22 mouse cellular contexts compared by ENCODE assay signal in genomic region chr8:45584390-45585052, GRCm38 (mm10).
A peak's percentile ranks its signal among the peaks of the same experiment; 100 is the strongest.
DNase-seq lines count a peak whose midpoint lies in the region; ATAC-seq and TF ChIP-seq lines count a peak whose summit lies in the region.
"Had no signal": no experiment of that assay in that cellular context is flagged by ENCODE, and none has a peak within 500 bp of the region (broad histone marks: within the 10 kb centered on the region; RNA-seq: fewer than 3 reads in every experiment).

No protein-coding gene starts in this region.

- WGBS in heart, embryonic 11.5 days (ENCODE audit: insufficient replicate concordance): 89% methylated on average over 9 of the region's 9 CpGs
- 89% methylated on average over 9 of the region's 9 CpGs for WGBS in heart, postnatal 0 days
- 47% methylated on average over 9 of the region's 9 CpGs for WGBS in intestine, postnatal 0 days

- no peak overlapping the region for H3K4me3 ChIP-seq in heart, embryonic 11.5 days (ENCODE audit: low read depth, low read length)
- H3K4me3 ChIP-seq in heart, postnatal 0 days (ENCODE audit: low read depth, low read length): no peak overlapping the region
- no peak overlapping the region for H3K4me3 ChIP-seq in brown adipose tissue, adult 24 weeks (ENCODE audit: insufficient read depth, low read depth, low read length)
- 0 out of 2 replicates have a peak overlapping the region, but pooled peaks have one; percentile 7 for H3K4me3 ChIP-seq in intestine, postnatal 0 days (ENCODE audit: low read depth, low read length)
- H3K4me3 ChIP-seq: embryonic facial prominence, embryonic 15.5 days; hindbrain, embryonic 12.5 days; limb, embryonic 13.5 days; liver, embryonic 12.5 days; midbrain, embryonic 12.5 days had no signal

- intact Hi-C loops in heart, postnatal 14 days (cut with DNase I): no loop called here
- intact Hi-C loops in heart, postnatal 36 days (cut with DNase I): no loop called here

- no peaks in the 10 kb centered on the region for H3K36me3 ChIP-seq in heart, embryonic 11.5 days (ENCODE audit: control insufficient read depth, insufficient read depth, low read length)
- H3K36me3 ChIP-seq in heart, postnatal 0 days (replicated peaks; ENCODE audit: control insufficient read depth, insufficient read depth, low read length): no peaks in the 10 kb centered on the region
- no peaks in the 10 kb centered on the region for H3K36me3 ChIP-seq in intestine, postnatal 0 days (ENCODE audit: control insufficient read depth, insufficient read depth)
- H3K36me3 ChIP-seq: embryonic facial prominence, embryonic 15.5 days; hindbrain, embryonic 12.5 days; limb, embryonic 13.5 days; liver, embryonic 12.5 days; midbrain, embryonic 12.5 days had no signal

- peak overlapping the region; percentile 36; the same call in 1 of the 2 replicates for H3K27ac ChIP-seq in heart, embryonic 11.5 days (ENCODE audit: low read depth, low read length)
- peak overlapping the region; percentile 73 for H3K27ac ChIP-seq in heart, postnatal 0 days (ENCODE audit: low read depth)
- peak overlapping the region; percentile 72 for H3K27ac ChIP-seq in brown adipose tissue, adult 24 weeks (replicated peaks; ENCODE audit: low read depth, low read length)
- peak overlapping the region; percentile 28; the same call in 1 of the 2 replicates for H3K27ac ChIP-seq in intestine, postnatal 0 days (ENCODE audit: low read depth, low read length)
- H3K27ac ChIP-seq: embryonic facial prominence, embryonic 15.5 days; hindbrain, embryonic 12.5 days; limb, embryonic 13.5 days; liver, embryonic 12.5 days; midbrain, embryonic 12.5 days had no signal

- TF ChIP-seq CTCF in heart, postnatal 0 days (IDR thresholded peaks at IDR 0.05; ENCODE audit: low read depth): no peak
- TF ChIP-seq CTCF in intestine, postnatal 0 days (IDR thresholded peaks at IDR 0.05; ENCODE audit: low read depth): peak; percentile 12; the same call in 1 of the 2 replicates

- H3K4me2 ChIP-seq in heart, embryonic 11.5 days: no peak overlapping the region
- H3K4me2 ChIP-seq in heart, postnatal 0 days (ENCODE audit: low read depth, low read length): no peak overlapping the region
- peak overlapping the region; percentile 44; the same call in 1 of the 2 replicates for H3K4me2 ChIP-seq in intestine, postnatal 0 days (replicated peaks; ENCODE audit: low read depth)
- H3K4me2 ChIP-seq: embryonic facial prominence, embryonic 15.5 days; hindbrain, embryonic 12.5 days; limb, embryonic 13.5 days; liver, embryonic 12.5 days; midbrain, embryonic 12.5 days had no signal

- TF ChIP-seq EP300 in heart, postnatal 0 days (IDR thresholded peaks at IDR 0.05; ENCODE audit: low read depth): no peak

- H3K4me1 ChIP-seq in heart, embryonic 11.5 days (ENCODE audit: control insufficient read depth, insufficient read depth, low read length): peaks cover 30% of the 10 kb centered on the region
- peaks cover 28% of the 10 kb centered on the region for H3K4me1 ChIP-seq in heart, postnatal 0 days (ENCODE audit: control insufficient read depth, insufficient read depth)
- peaks cover 12% of the 10 kb centered on the region for H3K4me1 ChIP-seq in brown adipose tissue, adult 24 weeks (ENCODE audit: control insufficient read depth, insufficient read depth, insufficient read length, low read length)
- no peaks in the 10 kb centered on the region; the same call in 1 of the 2 replicates for H3K4me1 ChIP-seq in intestine, postnatal 0 days (replicated peaks; ENCODE audit: control insufficient read depth, insufficient read depth, low read length)
- H3K4me1 ChIP-seq: embryonic facial prominence, embryonic 15.5 days; limb, embryonic 13.5 days; liver, embryonic 12.5 days had no signal

- no peaks in the 10 kb centered on the region for H3K27me3 ChIP-seq in heart, embryonic 11.5 days (ENCODE audit: control insufficient read depth, insufficient read depth, low read length)
- no peaks in the 10 kb centered on the region for H3K27me3 ChIP-seq in heart, postnatal 0 days (ENCODE audit: control insufficient read depth, insufficient read depth, low read length)
- H3K27me3 ChIP-seq in intestine, postnatal 0 days (replicated peaks; ENCODE audit: control insufficient read depth, insufficient read depth, low read length): no peaks in the 10 kb centered on the region
- H3K27me3 ChIP-seq: embryonic facial prominence, embryonic 15.5 days; hindbrain, embryonic 12.5 days; limb, embryonic 13.5 days; liver, embryonic 12.5 days; midbrain, embryonic 12.5 days had no signal

- no peak for DNase-seq in heart, postnatal 14 days
- DNase-seq in heart, postnatal 0 days (ENCODE audit: low spot score): no peak
- no peak for DNase-seq in heart, postnatal 36 days
- no peak for DNase-seq in layer of hippocampus, postnatal 36 days
- DNase-seq: cerebellum, adult 8-10 months; cerebellum, postnatal 36 days; embryo, embryonic 11 days; gastrocnemius, postnatal 10 days; lung, adult 18-20 months; lung, postnatal 10 days; right cerebral cortex, postnatal 14 days; spleen, adult 18-20 months had no signal

- no peaks in the 10 kb centered on the region for H3K9me3 ChIP-seq in heart, embryonic 11.5 days (replicated peaks; ENCODE audit: control insufficient read depth, low read length)
- no peaks in the 10 kb centered on the region for H3K9me3 ChIP-seq in heart, postnatal 0 days (replicated peaks; ENCODE audit: control insufficient read depth, low read length)
- no peaks in the 10 kb centered on the region for H3K9me3 ChIP-seq in intestine, postnatal 0 days (ENCODE audit: control insufficient read depth)
- H3K9me3 ChIP-seq: embryonic facial prominence, embryonic 15.5 days; hindbrain, embryonic 12.5 days; limb, embryonic 13.5 days; liver, embryonic 12.5 days; midbrain, embryonic 12.5 days had no signal

- no peak overlapping the region for H3K9ac ChIP-seq in heart, embryonic 11.5 days (ENCODE audit: low read depth, low read length)
- H3K9ac ChIP-seq in heart, postnatal 0 days (replicated peaks; ENCODE audit: low read depth, low read length): no peak overlapping the region
- H3K9ac ChIP-seq in intestine, postnatal 0 days (ENCODE audit: low read depth, low read length): no peak overlapping the region
- H3K9ac ChIP-seq: embryonic facial prominence, embryonic 15.5 days; hindbrain, embryonic 12.5 days; limb, embryonic 13.5 days; liver, embryonic 12.5 days; midbrain, embryonic 12.5 days had no signal

- no peak for ATAC-seq in heart, embryonic 11.5 days (replicated peaks; ENCODE audit: insufficient number of reproducible peaks, low FRiP score, low TSS enrichment)
- ATAC-seq in heart, postnatal 0 days (ENCODE audit: insufficient read depth, low read depth): no peak
- peak; percentile 84 for ATAC-seq in intestine, postnatal 0 days
- ATAC-seq: CD4-positive, CD25-positive, alpha-beta regulatory T cell, adult 4 months; forebrain, embryonic 14.5 days; liver, embryonic 12.5 days had no signal
